Mouse (Mus musculus) bone marrow, adult 2 months (tissue): ENCODE data around the gene Cdon. TPM values are rescaled to one million over a fixed set of nuclear protein-coding genes. Genes with fewer than 3 reads are reported as not detected.

Experiments used
- H3K27ac ChIP-seq: fragments of 200-500 bp; 2 replicates; pipeline ENCODE4 v1.5.1; 2012; ENCODE audit warnings: low read depth, mild to moderate bottlenecking, control low read depth, inconsistent platforms, low read length; ENCODE audit not compliant: control insufficient read depth, poor library complexity, insufficient read depth
- H3K4me1 ChIP-seq: fragments of 200-500 bp; 2 replicates; pipeline ENCODE4 v1.6.1; 2011; ENCODE audit warnings: low read length; ENCODE audit not compliant: control insufficient read depth, insufficient read depth
- H3K4me3 ChIP-seq: fragments of 200-500 bp; replicated peaks from 2 replicates; pipeline ENCODE3; 2011; ENCODE audit warnings: mild to moderate bottlenecking, low read depth, low read length, control low read depth; ENCODE audit not compliant: control insufficient read depth
- CTCF ChIP-seq: fragments of 200-500 bp; IDR thresholded peaks from 2 replicates; pipeline ENCODE4 v1.5.1; 2011; ENCODE audit warnings: low read length, control low read depth; ENCODE audit not compliant: control insufficient read depth, insufficient read depth
- POLR2A ChIP-seq: fragments of 200-500 bp; IDR thresholded peaks from 2 replicates; pipeline ENCODE4 v1.6.1; 2011; ENCODE audit warnings: low read depth, mild to moderate bottlenecking, control low read depth, low read length, borderline replicate concordance; ENCODE audit not compliant: control insufficient read depth
- WGBS: fragments of 180-500 bp; shearing (Covaris S2); methylation state at CpG from one replicate; pipeline ENCODE4 v1.1.7; 2018; 5-methylcytosine and 5-hydroxymethylcytosine counted together
- polyA plus RNA-seq: library from polyadenylated mRNA; stranded (reverse); fragments of >200 nt; gene quantifications from 2 replicates; pipeline ENCODE4 v1.2.4, GENCODE M21; 2011; ENCODE audit warnings: low replicate concordance; ENCODE audit not compliant: missing spikeins, insufficient read depth, insufficient read length

The Cdon gene
- 0.66 and 2.8 TPM in 2 replicates for polyA plus RNA-seq

DNA sequence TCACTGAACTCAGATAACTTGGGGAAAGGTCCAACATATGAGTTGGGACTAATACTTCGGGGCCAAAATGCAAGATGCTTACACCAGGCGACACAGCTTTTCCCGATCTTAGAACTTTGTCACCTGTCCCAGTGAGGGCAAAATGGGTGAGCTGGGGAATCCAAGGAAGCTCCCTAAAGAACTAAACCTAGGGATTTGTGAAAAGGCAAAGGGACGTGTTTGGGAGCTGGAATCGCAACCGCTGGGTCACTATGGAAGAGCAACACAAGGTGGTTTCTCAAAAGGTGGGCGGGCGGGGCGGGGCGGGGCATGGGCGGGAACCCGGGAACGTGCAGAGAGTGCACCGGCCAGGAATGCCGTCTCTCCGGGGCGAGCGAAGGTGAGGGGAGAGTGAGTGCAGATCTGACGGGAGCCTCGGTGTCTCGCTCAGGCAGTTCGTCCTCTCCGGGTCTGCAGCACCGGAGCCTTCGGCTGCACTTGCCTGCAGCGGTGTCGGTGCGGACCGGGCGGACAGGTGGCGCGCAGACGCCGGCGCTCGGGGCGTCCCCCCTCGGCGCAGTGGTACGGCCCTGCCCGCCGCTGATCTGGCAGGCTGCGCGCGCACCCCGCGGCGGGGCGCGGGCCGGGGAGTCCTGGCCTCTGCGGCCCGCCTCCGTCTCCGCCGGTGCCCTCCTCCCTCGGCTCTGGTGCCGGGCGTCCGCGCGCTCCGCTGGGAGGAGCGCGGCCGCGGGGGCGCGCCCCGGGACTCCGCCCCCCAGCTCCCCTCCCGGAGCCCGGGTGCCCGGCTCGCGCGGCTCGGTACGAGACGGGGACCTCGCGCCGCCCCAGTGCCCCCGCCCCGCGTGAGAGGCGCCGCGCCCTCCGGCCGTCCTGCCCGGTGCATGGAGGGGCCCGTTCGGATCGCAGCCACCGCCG, at the start of gene Cdon:
Cdon (plus strand) TSS at position 324 of the 915 bp plus-strand sequence.
- H3K27ac ChIP-seq: peak within 1 kb of the TSS; percentile 85
- TF ChIP-seq POLR2A: 0 out of 2 replicates have a peak, but pooled peaks have one; percentile 17
- TF ChIP-seq CTCF: no peak
- WGBS: under 1% methylated on average over 90 of the region's 97 CpGs
- no peaks in the 10 kb centered on the region for H3K4me1 ChIP-seq
- peak within 1 kb of the TSS; percentile 92 for H3K4me3 ChIP-seq

DNA sequence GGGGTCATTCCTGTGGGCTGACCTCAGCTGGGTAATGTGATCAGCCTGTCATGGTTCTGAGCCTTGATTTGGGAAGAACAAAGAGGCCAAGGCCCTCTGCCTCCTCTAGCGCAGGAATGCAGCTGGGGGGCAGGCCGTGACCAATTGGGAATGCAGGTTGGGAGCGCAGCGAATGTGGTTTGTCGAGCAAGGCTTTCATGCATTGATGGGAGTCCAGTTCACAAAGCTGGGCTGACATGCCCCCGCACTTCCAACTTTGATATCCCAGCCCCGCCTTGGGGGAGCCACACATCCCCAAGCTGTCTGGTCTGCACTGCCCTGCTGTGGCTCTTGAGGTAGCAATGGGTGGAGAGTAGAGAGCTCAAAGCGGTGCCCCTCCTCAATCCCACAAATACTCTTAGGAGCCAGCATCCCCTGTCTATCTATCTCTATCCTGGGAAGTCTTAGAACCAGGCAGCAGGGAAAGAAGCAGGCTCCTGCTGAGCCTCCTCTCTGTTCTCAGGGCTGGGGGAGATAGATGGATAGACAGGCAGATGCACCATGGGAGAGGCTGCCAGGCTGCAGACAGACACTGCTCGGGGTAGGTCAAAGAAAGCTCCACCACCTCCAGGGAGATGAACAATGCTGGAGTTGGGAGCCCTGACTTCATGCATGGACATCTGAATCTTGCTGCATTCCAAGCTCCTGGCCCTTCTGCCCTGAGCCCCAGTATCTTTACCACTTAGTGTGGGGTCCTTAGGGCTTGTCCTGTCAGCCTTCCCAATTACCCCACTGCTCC, 48.4 kb upstream of the Cdon start:
- no peak for TF ChIP-seq CTCF
- no peak for TF ChIP-seq POLR2A
- H3K4me1 ChIP-seq: no peaks in the 10 kb centered on the region
- no peak overlapping the region for H3K27ac ChIP-seq
- 77% methylated on average over 9 of the region's 9 CpGs for WGBS
- no peak overlapping the region for H3K4me3 ChIP-seq

DNA sequence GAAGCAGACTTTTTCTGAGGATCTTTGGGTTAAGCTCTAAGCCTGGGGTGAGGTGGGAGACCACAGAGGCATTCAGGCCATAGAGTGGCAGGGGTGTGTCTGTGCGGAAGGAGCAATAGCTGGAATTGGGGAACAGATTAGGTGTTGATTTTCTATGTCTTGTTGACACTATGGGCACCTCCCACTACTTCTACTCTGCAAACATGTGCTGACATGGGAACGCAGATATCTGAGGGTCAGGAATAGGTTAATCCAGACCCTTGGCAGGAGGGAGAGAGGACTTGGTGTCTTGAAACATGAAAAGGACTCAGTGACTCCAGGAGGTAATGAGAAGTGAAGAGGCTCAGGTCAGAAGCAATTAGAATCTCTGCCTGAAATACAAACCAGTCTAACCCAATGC, 43.0 kb upstream of the Cdon start:
- 79% methylated on average over 2 of the region's 2 CpGs for WGBS
- H3K4me1 ChIP-seq: no peaks in the 10 kb centered on the region
- no peak for TF ChIP-seq CTCF
- TF ChIP-seq POLR2A: no peak
- no peak overlapping the region for H3K4me3 ChIP-seq
- no peak overlapping the region for H3K27ac ChIP-seq

- H3K4me3 ChIP-seq: no peak overlapping the region
- H3K27ac ChIP-seq: no peak overlapping the region
- 80% methylated on average over 3 of the region's 3 CpGs for WGBS
- no peak for TF ChIP-seq POLR2A
- no peak for TF ChIP-seq CTCF
- H3K4me1 ChIP-seq: no peaks in the 10 kb centered on the region
Measured at GRCm38 (mm10) chr9:35378991-35379390, 41.9 kb upstream of the Cdon start.

DNA sequence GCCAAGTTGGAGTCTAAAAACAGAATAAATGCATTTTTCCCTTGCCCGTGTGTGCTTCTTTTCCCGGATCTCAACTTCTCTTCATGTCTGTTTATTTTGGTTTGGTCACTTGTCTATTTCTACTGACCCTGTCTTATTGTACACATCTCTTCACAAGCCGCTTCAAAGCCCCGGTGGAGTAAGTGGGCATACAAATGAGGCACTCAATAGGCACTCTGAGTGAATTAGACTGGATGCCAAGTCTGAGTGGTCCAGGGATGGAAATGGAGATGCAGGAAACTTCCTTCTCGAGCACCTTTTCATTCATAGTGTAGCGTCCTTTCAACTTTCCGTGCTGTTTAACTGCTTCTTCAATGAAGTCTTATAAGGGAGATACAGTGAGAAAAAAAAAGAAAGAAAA, 21.0 kb upstream of the Cdon start:
- H3K4me3 ChIP-seq: no peak overlapping the region
- TF ChIP-seq POLR2A: no peak
- no peak overlapping the region for H3K27ac ChIP-seq
- H3K4me1 ChIP-seq: no peaks in the 10 kb centered on the region
- WGBS: 73% methylated on average over 7 of the region's 7 CpGs

GRCm38 (mm10) chr9:35400398-35400797, 20.5 kb upstream of the Cdon start:
- 2% methylated on average over 7 of the region's 7 CpGs for WGBS
- Histone ChIP-seq H3K27ac (no peak overlapping the region), H3K4me1 (no peaks in the 10 kb centered on the region), H3K4me3 (no peak overlapping the region)
- TF ChIP-seq CTCF (no peak), POLR2A (no peak)

- TF ChIP-seq CTCF: no peak
- no peak for TF ChIP-seq POLR2A
- Histone ChIP-seq H3K4me1 (no peaks in the 10 kb centered on the region), H3K27ac (no peak overlapping the region), H3K4me3 (no peak overlapping the region)
- WGBS: 26% methylated on average over 9 of the region's 9 CpGs
Measured at GRCm38 (mm10) chr9:35400831-35401230, 20.1 kb upstream of the Cdon start.

GRCm38 (mm10) chr9:35402584-35402991, 18.3 kb upstream of the Cdon start:
- no peaks in the 10 kb centered on the region for H3K4me1 ChIP-seq
- TF ChIP-seq POLR2A (no peak), CTCF (no peak)
- WGBS: 79% methylated on average over 4 of the region's 4 CpGs
- no peak overlapping the region for H3K27ac ChIP-seq
- no peak overlapping the region for H3K4me3 ChIP-seq

DNA sequence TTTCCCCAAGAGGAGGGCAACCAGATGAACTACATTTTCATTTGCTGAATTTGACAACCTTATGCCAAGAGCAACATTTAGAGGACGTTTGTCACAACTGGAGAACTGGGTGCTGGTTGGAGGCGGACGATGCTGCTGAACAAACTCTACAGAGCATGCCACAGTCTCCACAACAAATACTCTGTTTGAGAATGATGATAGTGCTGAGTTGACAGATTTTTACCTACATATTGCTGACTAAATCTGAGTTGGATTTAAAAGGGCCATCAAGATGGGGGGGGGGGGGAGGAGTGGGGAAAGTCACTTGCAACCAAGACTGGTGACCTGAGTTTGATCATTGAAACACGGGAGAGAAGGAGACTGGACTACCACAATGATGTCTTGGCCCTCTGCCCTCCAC, 17.4 kb upstream of the Cdon start:
- Histone ChIP-seq H3K4me3 (no peak overlapping the region), H3K27ac (no peak overlapping the region), H3K4me1 (no peaks in the 10 kb centered on the region)
- 72% methylated on average over 4 of the region's 4 CpGs for WGBS
- no peak for TF ChIP-seq POLR2A
- TF ChIP-seq CTCF: no peak
